Mouse (Mus musculus): ENCODE measurements at regions not wholly inside any gene's neighbourhood (a gene's known extent, or its start where the extent isn't known, plus 50 kb on each side); places are given as distances from the start of the nearest gene placed in this dataset.

GRCm38 (mm10) chr6:36179895-36180294 is 208.0 kb upstream of the Chrm2 start:
- no peaks in the 10 kb centered on the region for H3K36me3 ChIP-seq
- no peak for DNase-seq (ENCODE audit: low spot score)
- H3K4me3 ChIP-seq, result no peak overlapping the region
- no peaks in the 10 kb centered on the region for H3K9me3 ChIP-seq (replicated peaks)
- H3K27ac ChIP-seq (replicated peaks), result no peak overlapping the region
- peaks cover 12% of the 10 kb centered on the region for H3K4me1 ChIP-seq
- H3K27me3 ChIP-seq (ENCODE audit: low read depth, poor library complexity, severe bottlenecking), result no peaks in the 10 kb centered on the region
- WGBS, result 88% methylated on average over 3 of the region's 3 CpGs

GRCm38 (mm10) chr6:36182698-36183097 is 205.2 kb upstream of the Chrm2 start:
- Histone ChIP-seq H3K4me3 (no peak overlapping the region), H3K27ac (replicated peaks) (no peak overlapping the region)
- WGBS, result 84% methylated on average over 1 of the region's 1 CpGs

GRCm38 (mm10) chr6:36206666-36207065 is 181.2 kb upstream of the Chrm2 start:
- WGBS, result 88% methylated on average over 2 of the region's 2 CpGs

More at GRCm38 (mm10) chr6:36182698-36183097, 205.2 kb upstream of the Chrm2 start:
- Histone ChIP-seq H3K36me3 (no peaks in the 10 kb centered on the region), H3K9me3 (replicated peaks) (no peaks in the 10 kb centered on the region), H3K4me1 (peaks cover 10% of the 10 kb centered on the region), H3K27me3 (ENCODE audit: low read depth, poor library complexity, severe bottlenecking) (no peaks in the 10 kb centered on the region)
- DNase-seq (ENCODE audit: low spot score), result no peak

GRCm38 (mm10) chr6:36221308-36221707 is 166.6 kb upstream of the Chrm2 start:
- Histone ChIP-seq H3K36me3 (no peaks in the 10 kb centered on the region), H3K27ac (replicated peaks) (no peak overlapping the region), H3K4me1 (no peaks in the 10 kb centered on the region), H3K4me3 (no peak overlapping the region), H3K9me3 (replicated peaks) (no peaks in the 10 kb centered on the region), H3K27me3 (ENCODE audit: low read depth, poor library complexity, severe bottlenecking) (no peaks in the 10 kb centered on the region)
- WGBS, result 83% methylated on average over 4 of the region's 4 CpGs
- DNase-seq (ENCODE audit: low spot score), result no peak

More at GRCm38 (mm10) chr6:36206666-36207065, 181.2 kb upstream of the Chrm2 start:
- H3K27me3 ChIP-seq (ENCODE audit: low read depth, poor library complexity, severe bottlenecking), result no peaks in the 10 kb centered on the region
- no peaks in the 10 kb centered on the region for H3K4me1 ChIP-seq
- no peaks in the 10 kb centered on the region for H3K9me3 ChIP-seq (replicated peaks)
- no peak overlapping the region for H3K27ac ChIP-seq (replicated peaks)
- no peak overlapping the region for H3K4me3 ChIP-seq
- no peaks in the 10 kb centered on the region for H3K36me3 ChIP-seq
- no peak for DNase-seq (ENCODE audit: low spot score)

GRCm38 (mm10) chr6:36234438-36234837 is 153.4 kb upstream of the Chrm2 start:
- Histone ChIP-seq H3K36me3 (no peaks in the 10 kb centered on the region), H3K27me3 (ENCODE audit: low read depth, poor library complexity, severe bottlenecking) (no peaks in the 10 kb centered on the region), H3K4me1 (no peaks in the 10 kb centered on the region), H3K9me3 (replicated peaks) (no peaks in the 10 kb centered on the region), H3K27ac (replicated peaks) (no peak overlapping the region), H3K4me3 (no peak overlapping the region)
- WGBS, result 82% methylated on average over 1 of the region's 1 CpGs
- DNase-seq (ENCODE audit: low spot score), result no peak

GRCm38 (mm10) chr6:36247027-36247426 is 140.9 kb upstream of the Chrm2 start:
- Histone ChIP-seq H3K27me3 (ENCODE audit: low read depth, poor library complexity, severe bottlenecking) (no peaks in the 10 kb centered on the region), H3K4me3 (no peak overlapping the region), H3K36me3 (no peaks in the 10 kb centered on the region), H3K27ac (replicated peaks) (no peak overlapping the region), H3K4me1 (no peaks in the 10 kb centered on the region), H3K9me3 (replicated peaks) (no peaks in the 10 kb centered on the region)
- no peak for DNase-seq (ENCODE audit: low spot score)
- WGBS, result 81% methylated on average over 3 of the region's 3 CpGs

- Histone ChIP-seq H3K27ac (replicated peaks) (no peak overlapping the region), H3K36me3 (no peaks in the 10 kb centered on the region), H3K4me3 (no peak overlapping the region), H3K27me3 (ENCODE audit: low read depth, poor library complexity, severe bottlenecking) (no peaks in the 10 kb centered on the region), H3K4me1 (no peaks in the 10 kb centered on the region), H3K9me3 (replicated peaks) (no peaks in the 10 kb centered on the region)
- WGBS, result 84% methylated on average over 1 of the region's 1 CpGs
- no peak for DNase-seq (ENCODE audit: low spot score)
These were observed 139.7 kb upstream of the Chrm2 start for GRCm38 (mm10) chr6:36248219-36248618.

- Histone ChIP-seq H3K27ac (replicated peaks) (no peak overlapping the region), H3K4me3 (no peak overlapping the region), H3K36me3 (no peaks in the 10 kb centered on the region), H3K4me1 (no peaks in the 10 kb centered on the region), H3K27me3 (ENCODE audit: low read depth, poor library complexity, severe bottlenecking) (no peaks in the 10 kb centered on the region), H3K9me3 (replicated peaks) (no peaks in the 10 kb centered on the region)
- 38% methylated on average over 4 of the region's 4 CpGs for WGBS
- no peak for DNase-seq (ENCODE audit: low spot score)
These were observed 138.8 kb upstream of the Chrm2 start for GRCm38 (mm10) chr6:36249047-36249446.

GRCm38 (mm10) chr6:36266717-36267402 is 121.0 kb upstream of the Chrm2 start:
- 90% methylated on average over 10 of the region's 10 CpGs for WGBS

GRCm38 (mm10) chr6:36286664-36287063 is 101.2 kb upstream of the Chrm2 start:
- no peak for DNase-seq (ENCODE audit: low spot score)
- H3K4me1 ChIP-seq, result no peaks in the 10 kb centered on the region
- no peaks in the 10 kb centered on the region for H3K27me3 ChIP-seq (ENCODE audit: low read depth, poor library complexity, severe bottlenecking)
- H3K36me3 ChIP-seq, result no peaks in the 10 kb centered on the region
- H3K27ac ChIP-seq (replicated peaks), result no peak overlapping the region
- no peaks in the 10 kb centered on the region for H3K9me3 ChIP-seq (replicated peaks)
- no peak overlapping the region for H3K4me3 ChIP-seq
- WGBS, result 83% methylated on average over 10 of the region's 10 CpGs

More at GRCm38 (mm10) chr6:36266717-36267402, 121.0 kb upstream of the Chrm2 start:
- Histone ChIP-seq H3K9me3 (replicated peaks) (no peaks in the 10 kb centered on the region), H3K27ac (replicated peaks) (no peak overlapping the region), H3K27me3 (ENCODE audit: low read depth, poor library complexity, severe bottlenecking) (no peaks in the 10 kb centered on the region), H3K4me1 (no peaks in the 10 kb centered on the region), H3K36me3 (no peaks in the 10 kb centered on the region), H3K4me3 (no peak overlapping the region)
- no peak for DNase-seq (ENCODE audit: low spot score)

- Histone ChIP-seq H3K9me3 (replicated peaks) (no peaks in the 10 kb centered on the region), H3K4me1 (no peaks in the 10 kb centered on the region), H3K4me3 (no peak overlapping the region), H3K36me3 (no peaks in the 10 kb centered on the region), H3K27me3 (ENCODE audit: low read depth, poor library complexity, severe bottlenecking) (no peaks in the 10 kb centered on the region), H3K27ac (replicated peaks) (no peak overlapping the region)
- 84% methylated on average over 1 of the region's 1 CpGs for WGBS
- no peak for DNase-seq (ENCODE audit: low spot score)
These were observed 74.3 kb upstream of the Chrm2 start for GRCm38 (mm10) chr6:36313586-36313985.
